Mouse (Mus musculus): ENCODE results near the gene Oit1. TPM values are rescaled to one million over a fixed set of nuclear protein-coding genes. Genes with fewer than 3 reads are reported as not detected.

Oit1 gene
- polyA plus RNA-seq (2015; fragmentation: Nextera tagmentation; extraction: Ambion mirVana) = 2.1 and 2.9 TPM in 2 replicates

DNA sequence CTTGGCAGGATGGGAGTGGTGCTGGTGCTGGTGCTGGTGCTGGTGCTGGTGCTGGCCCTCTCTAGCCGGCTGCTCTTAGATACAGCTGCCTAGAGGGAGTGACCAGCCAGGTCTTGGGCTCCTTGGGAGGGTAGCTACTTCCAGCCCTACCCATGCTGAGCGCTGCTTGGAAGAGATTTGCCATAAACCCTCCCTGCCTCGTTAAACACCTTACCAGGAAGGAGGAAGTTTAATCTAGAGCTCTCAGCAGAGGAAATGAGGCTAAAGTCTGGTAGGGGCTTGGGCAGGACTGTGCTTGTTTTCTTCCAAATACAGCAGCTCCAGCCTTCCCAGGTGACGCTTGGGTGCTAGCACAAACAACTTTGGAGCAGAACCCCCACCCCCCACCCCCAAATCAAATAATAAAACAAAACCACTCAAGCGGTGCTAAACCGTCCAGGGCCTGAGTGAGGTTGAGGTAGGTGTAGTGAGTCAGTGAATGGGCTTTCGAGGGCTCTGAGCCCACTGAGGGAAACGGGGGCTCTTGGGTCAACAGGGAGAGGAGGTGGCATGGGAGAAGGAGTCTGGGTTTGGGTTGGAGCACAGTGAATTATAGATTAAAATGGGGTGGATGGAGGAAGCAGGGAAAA is at the start of gene Oit1:
Gene Oit1, minus strand, starts transcription at position 70 of the 629 bp plus-strand sequence.
- Histone ChIP-seq H3K9me3 (0 out of 2 replicates have a peak, but pooled peaks cover 1% of the 10 kb centered on the region), H3K27me3 (no peaks in the 10 kb centered on the region), H3K36me3 (no peaks in the 10 kb centered on the region), H3K4me3 (no peak within 1 kb of the TSS), H3K27ac (peak within 1 kb of the TSS; percentile 37; the same call in 1 of the 2 replicates), H3K4me1 (no peaks in the 10 kb centered on the region), H3K9ac (no peak within 1 kb of the TSS), H3K4me2 (no peak within 1 kb of the TSS)
- 39% methylated on average over 8 of the region's 8 CpGs for WGBS
- ATAC-seq (ENCODE audit: borderline replicate concordance, extremely low read depth, low FRiP score, low TSS enrichment) = no peak

DNA sequence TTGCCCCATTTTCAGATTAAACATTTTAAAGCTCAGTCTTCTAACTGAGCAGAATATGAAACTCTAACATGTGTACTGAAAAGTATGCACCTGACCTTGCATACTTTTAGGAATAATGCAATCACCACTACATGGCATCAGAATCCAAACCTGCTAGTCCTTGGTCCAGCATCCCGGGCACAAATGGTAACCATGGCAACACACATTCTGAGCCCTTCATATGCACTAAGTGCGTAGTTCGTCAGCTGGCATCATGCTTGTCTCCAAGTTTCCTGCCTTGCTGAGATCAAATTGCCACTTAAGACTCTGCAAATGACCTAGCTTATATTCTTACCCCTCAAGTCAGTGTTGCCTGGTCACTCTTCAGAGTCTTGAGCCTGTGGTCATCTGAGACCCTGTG is 44.3 kb upstream of the Oit1 start:
- no peak for ATAC-seq (ENCODE audit: borderline replicate concordance, extremely low read depth, low FRiP score, low TSS enrichment)
- no peak overlapping the region for H3K27ac ChIP-seq
- H3K4me1 ChIP-seq = no peaks in the 10 kb centered on the region
- 66% methylated on average over 3 of the region's 3 CpGs for WGBS
- H3K9me3 ChIP-seq = no peaks in the 10 kb centered on the region
- no peaks in the 10 kb centered on the region for H3K27me3 ChIP-seq
- no peak overlapping the region for H3K9ac ChIP-seq
- no peak overlapping the region for H3K4me2 ChIP-seq
- H3K4me3 ChIP-seq = no peak overlapping the region
- no peaks in the 10 kb centered on the region for H3K36me3 ChIP-seq

DNA sequence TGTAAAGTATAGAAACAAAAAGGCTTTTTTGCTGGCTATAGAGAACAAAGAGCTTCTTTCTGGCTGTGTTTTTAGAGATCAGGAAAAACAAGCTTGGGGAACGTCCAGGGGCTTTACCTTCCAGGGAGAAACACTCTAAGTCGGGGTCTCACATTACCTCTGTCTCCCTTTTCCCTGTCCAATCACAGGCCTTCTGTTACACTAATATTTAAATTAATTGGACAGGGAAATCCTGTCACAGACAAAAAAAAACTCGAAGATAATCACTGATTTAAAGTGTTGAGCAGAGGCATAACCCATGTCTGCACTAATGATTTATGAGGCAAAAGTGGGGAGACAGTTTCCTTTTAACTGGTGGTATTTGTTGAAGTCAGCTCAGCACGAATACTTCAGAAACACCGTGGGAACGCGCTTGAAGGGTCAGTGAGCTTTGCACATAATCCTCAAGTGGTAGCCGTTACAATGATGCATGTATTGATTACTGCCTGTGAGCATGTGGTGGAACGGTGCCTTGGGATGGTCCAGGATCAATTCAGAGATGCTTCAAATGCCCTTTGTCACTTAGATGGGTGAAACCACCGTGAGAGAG is 42.7 kb upstream of the Oit1 start:
- 8% methylated on average over 10 of the region's 10 CpGs for WGBS
- no peaks in the 10 kb centered on the region for H3K27me3 ChIP-seq
- no peak overlapping the region for H3K27ac ChIP-seq
- H3K4me3 ChIP-seq = no peak overlapping the region
- no peaks in the 10 kb centered on the region for H3K36me3 ChIP-seq
- ATAC-seq (ENCODE audit: borderline replicate concordance, extremely low read depth, low FRiP score, low TSS enrichment) = no peak
- peak overlapping the region; percentile 18; the same call in 1 of the 2 replicates for H3K4me2 ChIP-seq
- no peaks in the 10 kb centered on the region for H3K4me1 ChIP-seq
- H3K9ac ChIP-seq = no peak overlapping the region
- no peaks in the 10 kb centered on the region for H3K9me3 ChIP-seq

DNA sequence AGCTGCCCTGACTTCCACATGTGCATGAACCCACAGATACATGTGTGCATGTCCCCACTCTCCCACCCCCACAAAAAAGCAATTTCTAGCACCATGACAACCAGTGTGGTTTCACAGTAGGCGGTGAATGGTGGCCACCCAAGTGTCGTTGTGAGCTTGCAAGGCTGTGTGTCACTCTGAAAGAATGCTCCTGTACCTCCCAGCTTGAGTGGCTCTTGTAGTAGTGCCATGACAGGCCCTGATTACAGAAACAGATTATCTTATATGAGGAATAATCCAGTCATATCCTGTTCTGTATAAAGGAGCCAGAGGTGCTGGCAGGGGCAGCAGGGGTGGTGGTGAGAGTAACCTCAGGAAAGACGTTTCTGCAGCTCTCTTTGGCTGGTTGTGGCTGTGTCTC is 40.1 kb upstream of the Oit1 start:
- no peaks in the 10 kb centered on the region for H3K27me3 ChIP-seq
- no peak; the same call in 1 of the 2 replicates for ATAC-seq (ENCODE audit: borderline replicate concordance, extremely low read depth, low FRiP score, low TSS enrichment)
- no peaks in the 10 kb centered on the region for H3K4me1 ChIP-seq
- H3K4me2 ChIP-seq = no peak overlapping the region
- no peak overlapping the region for H3K4me3 ChIP-seq
- WGBS = 22% methylated on average over 3 of the region's 3 CpGs
- H3K36me3 ChIP-seq = no peaks in the 10 kb centered on the region
- no peaks in the 10 kb centered on the region for H3K9me3 ChIP-seq
- no peak overlapping the region for H3K27ac ChIP-seq
- no peak overlapping the region for H3K9ac ChIP-seq

DNA sequence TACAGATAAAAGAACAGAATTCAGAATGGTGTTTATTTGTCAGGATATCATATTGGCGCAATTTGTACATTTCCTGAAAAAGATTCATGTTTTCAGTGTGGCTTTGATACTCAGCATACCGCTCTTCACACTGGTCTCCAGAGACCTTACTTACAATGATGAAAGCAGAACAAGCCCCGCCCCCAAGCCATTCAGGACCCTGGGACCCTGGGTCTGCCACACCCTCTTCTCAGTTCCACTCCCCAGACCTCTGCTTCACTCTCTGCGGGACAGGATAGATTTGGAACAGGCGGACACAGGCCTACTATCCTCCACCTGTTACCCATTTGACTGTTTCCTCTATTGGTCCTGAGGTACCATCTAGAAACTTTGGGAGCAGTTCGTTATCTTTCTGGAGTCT is 27.4 kb upstream of the Oit1 start:
- H3K9me3 ChIP-seq = no peaks in the 10 kb centered on the region
- no peak for ATAC-seq (ENCODE audit: borderline replicate concordance, extremely low read depth, low FRiP score, low TSS enrichment)
- no peak overlapping the region for H3K27ac ChIP-seq
- WGBS = 67% methylated on average over 6 of the region's 6 CpGs
- H3K4me1 ChIP-seq = no peaks in the 10 kb centered on the region
- no peak overlapping the region for H3K4me3 ChIP-seq
- H3K9ac ChIP-seq = no peak overlapping the region
- H3K27me3 ChIP-seq = no peaks in the 10 kb centered on the region
- H3K4me2 ChIP-seq = no peak overlapping the region
- no peaks in the 10 kb centered on the region for H3K36me3 ChIP-seq

DNA sequence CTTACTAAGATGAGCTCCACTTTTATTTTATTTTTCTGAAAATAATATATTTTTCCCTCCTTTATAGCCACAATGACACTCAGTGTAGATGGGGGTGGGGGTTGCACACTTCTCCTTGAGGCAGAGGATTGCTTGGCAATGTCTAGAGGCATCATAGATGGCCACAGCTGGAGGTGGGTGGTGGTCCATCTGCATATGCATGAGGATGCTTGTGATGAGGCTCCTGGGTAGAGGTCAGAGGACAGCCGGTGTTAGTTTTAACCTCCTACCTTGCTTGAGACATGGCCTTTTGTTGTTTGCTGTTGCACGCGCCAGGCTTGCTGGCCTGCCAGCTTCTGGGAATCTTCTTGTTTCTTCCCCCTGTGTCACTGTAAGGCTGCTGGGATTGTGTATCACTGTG is 24.8 kb upstream of the Oit1 start:
- Histone ChIP-seq H3K4me2 (no peak overlapping the region), H3K27ac (no peak overlapping the region), H3K27me3 (no peaks in the 10 kb centered on the region), H3K36me3 (no peaks in the 10 kb centered on the region), H3K4me3 (no peak overlapping the region), H3K9me3 (no peaks in the 10 kb centered on the region), H3K4me1 (no peaks in the 10 kb centered on the region), H3K9ac (no peak overlapping the region)
- no peak for ATAC-seq (ENCODE audit: borderline replicate concordance, extremely low read depth, low FRiP score, low TSS enrichment)
- WGBS = 81% methylated on average over 3 of the region's 3 CpGs

DNA sequence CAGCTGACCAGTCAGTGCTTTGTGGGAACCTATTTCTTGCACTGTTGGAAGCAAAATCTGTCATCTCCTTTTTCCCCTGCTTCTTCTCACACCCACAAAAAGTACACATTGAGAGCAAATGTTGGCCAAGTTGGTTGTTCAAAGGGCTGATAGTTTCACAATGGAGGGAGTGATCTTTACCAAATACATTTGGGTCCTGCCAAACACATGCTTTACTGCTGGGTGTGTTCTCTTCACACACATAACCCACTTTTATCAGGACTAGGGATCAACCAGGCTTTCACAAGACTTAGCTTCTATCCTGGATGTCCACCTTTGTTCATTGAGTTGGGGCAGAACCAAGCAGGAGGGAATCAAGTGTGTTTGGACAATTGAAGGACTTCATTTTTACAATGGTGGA is 20.0 kb upstream of the Oit1 start:
- no peaks in the 10 kb centered on the region for H3K4me1 ChIP-seq
- no peak overlapping the region for H3K9ac ChIP-seq
- H3K27ac ChIP-seq = no peak overlapping the region
- ATAC-seq (ENCODE audit: borderline replicate concordance, extremely low read depth, low FRiP score, low TSS enrichment) = no peak
- no peak overlapping the region for H3K4me2 ChIP-seq
- no peaks in the 10 kb centered on the region for H3K9me3 ChIP-seq
- H3K27me3 ChIP-seq = no peaks in the 10 kb centered on the region
- no peak overlapping the region for H3K4me3 ChIP-seq
- no peaks in the 10 kb centered on the region for H3K36me3 ChIP-seq

DNA sequence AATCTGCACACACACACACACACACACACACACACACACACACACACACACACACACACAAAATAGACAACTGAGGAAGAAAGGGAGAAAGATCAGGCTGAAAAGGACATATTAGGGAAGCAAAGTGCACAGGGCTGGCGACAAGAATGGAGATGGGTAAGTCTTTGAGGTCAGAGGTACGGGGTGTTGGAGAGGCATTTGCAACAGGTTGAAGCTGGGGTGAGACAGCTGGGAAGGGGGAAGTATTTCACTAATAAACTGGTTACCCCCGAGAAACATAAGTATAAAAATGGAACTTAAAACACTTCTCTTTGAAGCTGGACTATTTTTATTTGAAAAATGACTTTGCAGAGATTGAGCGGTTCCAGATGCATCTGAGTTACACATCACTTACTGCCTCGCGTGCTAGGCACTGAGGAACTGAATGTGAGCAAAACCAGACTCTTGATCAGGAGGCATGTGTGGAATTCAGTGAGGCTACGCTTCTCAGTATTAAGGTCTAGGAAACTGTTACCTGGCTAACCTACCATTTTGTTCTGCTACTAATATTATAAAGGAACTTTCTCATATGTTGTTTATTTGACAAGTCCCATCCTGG is 17.2 kb upstream of the Oit1 start:
- Histone ChIP-seq H3K9me3 (no peaks in the 10 kb centered on the region), H3K27me3 (no peaks in the 10 kb centered on the region), H3K4me2 (no peak overlapping the region), H3K36me3 (no peaks in the 10 kb centered on the region), H3K4me1 (no peaks in the 10 kb centered on the region), H3K4me3 (no peak overlapping the region), H3K9ac (no peak overlapping the region), H3K27ac (no peak overlapping the region)
- ATAC-seq (ENCODE audit: borderline replicate concordance, extremely low read depth, low FRiP score, low TSS enrichment) = no peak
- 66% methylated on average over 7 of the region's 7 CpGs for WGBS

DNA sequence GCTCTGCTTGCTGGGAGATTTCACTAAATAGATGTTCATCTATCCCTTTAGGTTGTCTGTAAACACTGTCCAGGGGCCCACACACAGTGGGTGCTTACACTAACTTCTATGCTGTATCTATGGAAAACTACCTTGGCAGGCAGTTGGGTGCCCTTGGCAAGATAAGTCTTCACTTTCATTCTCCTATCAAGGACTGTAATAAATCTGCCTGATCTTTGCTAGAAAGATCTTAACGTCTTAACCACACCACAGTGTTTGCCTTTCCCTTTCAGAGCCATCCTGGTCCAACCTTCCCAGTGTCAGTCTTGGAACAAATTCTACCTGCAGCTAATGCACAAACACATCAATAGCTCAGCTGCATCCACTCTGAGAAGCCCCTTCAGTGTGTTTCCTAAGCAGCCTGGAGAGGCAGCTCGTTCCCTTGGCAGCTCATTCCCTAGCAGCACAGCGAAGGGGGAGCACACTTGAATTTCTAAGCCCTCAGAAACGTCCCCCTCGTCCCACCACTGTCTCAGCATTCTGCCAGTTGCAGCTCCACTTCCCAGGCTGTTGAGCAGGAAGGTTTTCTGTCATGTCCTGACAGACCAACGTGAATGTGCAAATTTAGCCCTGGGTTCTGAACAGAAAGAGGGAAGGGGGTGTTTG is 13.7 kb upstream of the Oit1 start:
- no peak overlapping the region for H3K4me2 ChIP-seq
- no peak overlapping the region for H3K4me3 ChIP-seq
- H3K27me3 ChIP-seq = no peaks in the 10 kb centered on the region
- no peak for ATAC-seq (ENCODE audit: borderline replicate concordance, extremely low read depth, low FRiP score, low TSS enrichment)
- H3K36me3 ChIP-seq = no peaks in the 10 kb centered on the region
- H3K9ac ChIP-seq = no peak overlapping the region
- no peaks in the 10 kb centered on the region for H3K4me1 ChIP-seq
- no peaks in the 10 kb centered on the region for H3K9me3 ChIP-seq
- no peak overlapping the region for H3K27ac ChIP-seq
- WGBS = 39% methylated on average over 6 of the region's 6 CpGs

DNA sequence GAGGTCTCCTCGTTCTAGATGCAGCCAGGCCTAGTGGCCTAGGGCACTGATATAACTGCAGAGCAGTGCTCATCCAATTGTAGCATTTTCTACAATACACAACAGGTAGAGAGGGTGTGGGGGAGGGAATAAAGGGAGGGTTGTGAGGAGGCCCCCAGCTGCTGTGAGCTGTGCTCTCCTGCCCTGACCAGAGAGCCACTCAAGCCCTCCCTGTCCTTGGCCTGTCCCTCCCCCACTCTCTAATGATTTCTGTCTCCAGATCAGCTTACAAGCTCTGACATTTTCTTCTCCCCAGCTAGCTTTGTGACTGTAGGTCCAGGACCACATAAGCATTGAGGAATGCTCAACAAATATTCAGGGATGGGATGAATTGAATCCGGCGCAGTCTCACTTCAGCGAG is 9.2 kb downstream of the Oit1 start:
- Histone ChIP-seq H3K27ac (no peak overlapping the region), H3K4me3 (no peak overlapping the region), H3K27me3 (no peaks in the 10 kb centered on the region), H3K9me3 (no peaks in the 10 kb centered on the region), H3K36me3 (no peaks in the 10 kb centered on the region), H3K4me2 (no peak overlapping the region), H3K9ac (no peak overlapping the region), H3K4me1 (0 out of 2 replicates have a peak, but pooled peaks cover 3% of the 10 kb centered on the region)
- WGBS = 84% methylated on average over 4 of the region's 4 CpGs
- ATAC-seq (ENCODE audit: borderline replicate concordance, extremely low read depth, low FRiP score, low TSS enrichment) = no peak

DNA sequence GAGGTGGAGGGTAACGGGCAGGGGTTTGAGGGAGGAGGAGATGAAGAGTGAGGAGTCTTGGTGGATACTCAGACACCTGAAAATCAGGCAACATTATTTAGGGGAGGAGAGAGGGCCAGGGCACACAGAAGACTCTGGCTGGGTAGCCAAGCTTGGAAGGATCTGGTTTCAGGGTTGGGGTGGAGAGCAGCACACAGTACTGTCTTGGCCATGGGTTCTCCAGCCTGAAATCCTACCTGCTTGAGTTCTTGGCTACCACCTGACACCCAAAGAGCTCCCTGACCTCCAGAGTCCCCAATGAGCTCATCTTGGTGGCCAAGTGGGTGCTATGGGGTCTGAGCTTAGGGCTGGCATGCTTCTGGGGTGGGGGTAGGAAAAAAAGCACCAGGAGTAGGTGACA is 9.7 kb downstream of the Oit1 start:
- H3K27ac ChIP-seq = no peak overlapping the region
- WGBS = 85% methylated on average over 1 of the region's 1 CpGs
- ATAC-seq (ENCODE audit: borderline replicate concordance, extremely low read depth, low FRiP score, low TSS enrichment) = no peak
- no peaks in the 10 kb centered on the region for H3K36me3 ChIP-seq
- no peaks in the 10 kb centered on the region for H3K27me3 ChIP-seq
- H3K9ac ChIP-seq = no peak overlapping the region
- H3K4me1 ChIP-seq = 0 out of 2 replicates have a peak, but pooled peaks cover 3% of the 10 kb centered on the region
- no peak overlapping the region for H3K4me3 ChIP-seq
- no peak overlapping the region for H3K4me2 ChIP-seq
- no peaks in the 10 kb centered on the region for H3K9me3 ChIP-seq

Measured in lung, embryonic 15.5 days (tissue).